Mouse (Mus musculus) cortical plate, adult 2 months (tissue): Measurements from ENCODE around the gene Btbd35f16. TPM values are rescaled to one million over a fixed set of nuclear protein-coding genes. Genes with fewer than 3 reads are reported as not detected.
"Not testable (repeated sequence)": the region's sequence is repeated elsewhere in the genome, so short reads cannot be mapped to it uniquely, and the experiment has no call there.

Experiments used
- H3K27ac ChIP-seq: fragments of 200-500 bp; 2 replicates; pipeline ENCODE4 v1.5.1; 2012; ENCODE audit warnings: low read length, control low read depth, inconsistent platforms; ENCODE audit not compliant: insufficient read depth
- H3K4me1 ChIP-seq: fragments of 200-500 bp; 2 replicates; pipeline ENCODE4 v1.6.1; 2011; ENCODE audit warnings: low read length; ENCODE audit not compliant: control insufficient read depth, insufficient read depth
- H3K4me3 ChIP-seq: fragments of 200-500 bp; 2 replicates; pipeline ENCODE4 v1.5.1; 2011; ENCODE audit warnings: mild to moderate bottlenecking, low read length, control low read depth; ENCODE audit not compliant: insufficient read depth
- polyA plus RNA-seq: library from polyadenylated mRNA; depleted of rRNA; stranded (reverse); fragments of >200 nt; gene quantifications from 2 replicates; pipeline ENCODE4 v1.2.3, GENCODE M21; 2012; rRNA removed

Gene Btbd35f16
- polyA plus RNA-seq = not detected in 2 replicates

DNA sequence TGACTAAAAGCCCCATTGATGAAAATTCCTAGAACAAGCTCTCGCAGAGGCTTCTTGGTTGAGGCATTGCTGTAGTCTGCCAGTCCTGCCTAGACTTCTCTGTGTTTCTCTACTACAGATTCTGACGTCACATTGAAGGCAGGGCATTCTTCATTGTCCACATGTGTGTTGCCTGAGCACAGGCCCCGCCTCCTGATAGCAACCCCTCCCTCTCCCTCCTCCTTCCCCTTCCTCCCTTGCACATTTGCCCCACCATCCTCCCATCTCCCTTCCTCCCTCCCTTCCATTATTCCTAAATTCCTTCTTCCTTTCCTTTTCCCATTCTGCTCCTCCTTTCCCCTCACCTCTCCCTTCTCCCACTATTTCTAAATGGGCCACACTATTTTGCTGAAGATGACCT lies at the start of gene Btbd35f16:
TSS of gene Btbd35f16 (minus strand) at position 101 of the 400 bp plus-strand sequence.
- H3K27ac ChIP-seq, H3K4me3 ChIP-seq, H3K4me1 ChIP-seq: not testable (repeated sequence)

Other genes with a start within 250 kb of the Btbd35f16 start
- gene Btbd35f10, start 204.1 kb downstream of the Btbd35f16 start, polyA plus RNA-seq = not detected in 2 replicates
- not detected in 2 replicates for gene Btbd35f3, start 80.7 kb upstream of the Btbd35f16 start, polyA plus RNA-seq
- gene Btbd35f28, start 239.6 kb upstream of the Btbd35f16 start, polyA plus RNA-seq = not detected in 2 replicates